Mouse (Mus musculus) limb, embryonic 12.5 days (tissue): Measurements from ENCODE around the gene Olfr1499. TPM values are rescaled to one million over a fixed set of nuclear protein-coding genes. Genes with fewer than 3 reads are reported as not detected.

Experiments
- ATAC-seq: fragments of 200-750 bp; cut with Nextera tagmentation; 2 replicates; pipeline ENCODE4 v1.8.0; 2017; ENCODE audit warnings: low read depth, moderate TSS enrichment; ENCODE audit not compliant: insufficient number of reproducible peaks, insufficient read depth, low FRiP score, low TSS enrichment
- H3K27ac ChIP-seq: fragments of 300-500 bp; sonication (generic); 2 replicates; pipeline ENCODE4 v1.5.1; 2016; ENCODE audit warnings: mild to moderate bottlenecking, moderate library complexity
- H3K27me3 ChIP-seq: fragments of 300-500 bp; sonication (generic); 2 replicates; pipeline ENCODE4 v1.6.1; 2016; ENCODE audit warnings: mild to moderate bottlenecking, moderate library complexity
- H3K36me3 ChIP-seq: fragments of 300-500 bp; sonication (generic); 2 replicates; pipeline ENCODE4 v1.6.1; 2016; ENCODE audit warnings: mild to moderate bottlenecking, moderate library complexity
- H3K4me1 ChIP-seq: fragments of 300-500 bp; sonication (generic); replicated peaks from 2 replicates; pipeline ENCODE4 v1.6.1; 2016
- H3K4me2 ChIP-seq: fragments of 300-500 bp; sonication (generic); 2 replicates; pipeline ENCODE4 v1.6.1; 2016; ENCODE audit warnings: mild to moderate bottlenecking, moderate library complexity
- H3K4me3 ChIP-seq: fragments of 300-500 bp; sonication (generic); replicated peaks from 2 replicates; pipeline ENCODE4 v1.5.1; 2016; ENCODE audit warnings: mild to moderate bottlenecking
- H3K9ac ChIP-seq: fragments of 300-500 bp; sonication (generic); replicated peaks from 2 replicates; pipeline ENCODE4 v1.6.1; 2016; ENCODE audit warnings: mild to moderate bottlenecking, moderate library complexity
- H3K9me3 ChIP-seq: fragments of 300-500 bp; sonication (generic); 2 replicates; pipeline ENCODE4 v1.6.1; 2016; ENCODE audit warnings: mild to moderate bottlenecking, moderate library complexity
- WGBS: fragments of 180-500 bp; shearing (Covaris S2); methylation state at CpG from one replicate; pipeline ENCODE4 v1.1.7; 2016; 5-methylcytosine and 5-hydroxymethylcytosine counted together
- polyA plus RNA-seq: library from polyadenylated mRNA; unstranded; fragments of >200 nt; fragmentation: Nextera tagmentation; extraction: Ambion mirVana; gene quantifications from 2 replicates; pipeline ENCODE4 v1.2.1, GENCODE M21; 2016

The Olfr1499 gene
- polyA plus RNA-seq, 1 experiment from 2014 or later, result not detected

DNA sequence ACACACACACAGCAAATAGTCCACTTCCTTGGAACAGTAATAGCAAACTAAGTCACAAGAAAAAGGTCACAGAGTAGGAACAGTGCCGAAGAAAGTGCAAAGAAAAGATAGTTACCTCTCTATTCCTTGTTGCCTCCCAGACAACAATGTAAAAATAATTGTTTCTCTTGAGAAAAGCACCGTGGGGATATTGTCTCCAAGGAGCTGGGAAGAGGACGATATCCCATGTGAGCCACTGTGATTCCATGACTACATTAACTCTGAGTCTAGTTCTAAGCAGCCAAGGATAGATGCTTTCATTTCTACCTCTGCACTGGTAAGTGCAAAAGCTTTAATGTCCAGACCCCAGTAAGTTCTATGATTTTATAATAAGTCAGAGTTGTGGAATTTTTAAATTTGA lies 54.9 kb downstream of the Olfr1499 start, which contains the start of gene Olfr1495:
Olfr1495 (plus strand) TSS at position 301 of the 400 bp plus-strand sequence.
- H3K4me2 ChIP-seq, result no peak within 1 kb of the TSS
- no peak for ATAC-seq
- WGBS, result 81% methylated on average over 3 of the region's 3 CpGs
- no peaks in the 10 kb centered on the region for H3K36me3 ChIP-seq
- no peaks in the 10 kb centered on the region for H3K27me3 ChIP-seq
- no peaks in the 10 kb centered on the region for H3K9me3 ChIP-seq
- H3K4me3 ChIP-seq, result no peak within 1 kb of the TSS
- no peak within 1 kb of the TSS for H3K9ac ChIP-seq
- no peak within 1 kb of the TSS for H3K27ac ChIP-seq
- H3K4me1 ChIP-seq, result no peaks in the 10 kb centered on the region

Other genes with a start within 250 kb of the Olfr1499 start
- gene Olfr1484, start 235.9 kb downstream of the Olfr1499 start, polyA plus RNA-seq, result not detected in 2 replicates
- not detected in 2 replicates for gene Olfr1487, start 202.1 kb downstream of the Olfr1499 start, polyA plus RNA-seq
- gene Olfr1489, start 187.8 kb downstream of the Olfr1499 start, polyA plus RNA-seq, result not detected in 2 replicates
- not detected in 2 replicates for gene Olfr1490, start 168.4 kb downstream of the Olfr1499 start, polyA plus RNA-seq
- gene Olfr1491, start 122.2 kb downstream of the Olfr1499 start, polyA plus RNA-seq, result not detected in 2 replicates
- gene Olfr1493-ps1, start 96.2 kb downstream of the Olfr1499 start, polyA plus RNA-seq, result not detected in 2 replicates
- not detected in 2 replicates for gene Olfr1494, start 79.7 kb downstream of the Olfr1499 start, polyA plus RNA-seq
- not detected in 2 replicates for gene Olfr1495, start 54.8 kb downstream of the Olfr1499 start, polyA plus RNA-seq
- not detected in 2 replicates for gene Olfr1496, start 41.6 kb downstream of the Olfr1499 start, polyA plus RNA-seq
- not detected in 2 replicates for gene Olfr1497, start 21.2 kb downstream of the Olfr1499 start, polyA plus RNA-seq
- not detected in 2 replicates for gene Olfr1500, start 11.0 kb upstream of the Olfr1499 start, polyA plus RNA-seq
- gene Olfr1501, start 31.2 kb upstream of the Olfr1499 start, polyA plus RNA-seq, result not detected in 2 replicates
- not detected in 2 replicates for gene Olfr1502, start 42.3 kb upstream of the Olfr1499 start, polyA plus RNA-seq
- gene Olfr1504, start 78.5 kb upstream of the Olfr1499 start, polyA plus RNA-seq, result not detected in 2 replicates
- gene Olfr1505, start 94.1 kb upstream of the Olfr1499 start, polyA plus RNA-seq, result not detected in 2 replicates